Mouse (Mus musculus): Measurements from ENCODE around the gene Mllt3. TPM values are rescaled to one million over a fixed set of nuclear protein-coding genes. Genes with fewer than 3 reads are reported as not detected.
A peak's percentile ranks its signal among the peaks of the same experiment; 100 is the strongest.

The Mllt3 gene
- total RNA-seq, 2 experiments from 2014 or later = 13.1 to 20.1 TPM

DNA sequence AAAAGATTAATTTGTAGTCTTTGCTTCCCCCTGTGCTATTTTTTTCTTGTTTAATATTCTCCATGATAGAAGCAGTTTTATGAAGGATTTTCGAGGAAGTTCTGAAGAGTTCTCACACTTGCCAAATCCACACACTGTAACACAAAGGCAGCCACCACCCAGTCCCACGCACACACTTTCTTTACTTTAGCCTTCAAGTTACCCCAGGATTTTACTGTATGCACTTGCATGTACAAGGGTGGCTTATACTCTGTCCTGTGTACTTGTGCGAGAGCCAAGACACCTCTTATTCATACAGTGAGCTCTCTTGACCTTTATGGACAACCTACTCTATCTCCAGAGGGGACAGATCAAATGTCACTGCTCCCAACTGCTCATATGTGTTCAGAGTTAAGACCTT is 209.5 kb downstream of the Mllt3 start:
- DNase-seq = no peak

DNA sequence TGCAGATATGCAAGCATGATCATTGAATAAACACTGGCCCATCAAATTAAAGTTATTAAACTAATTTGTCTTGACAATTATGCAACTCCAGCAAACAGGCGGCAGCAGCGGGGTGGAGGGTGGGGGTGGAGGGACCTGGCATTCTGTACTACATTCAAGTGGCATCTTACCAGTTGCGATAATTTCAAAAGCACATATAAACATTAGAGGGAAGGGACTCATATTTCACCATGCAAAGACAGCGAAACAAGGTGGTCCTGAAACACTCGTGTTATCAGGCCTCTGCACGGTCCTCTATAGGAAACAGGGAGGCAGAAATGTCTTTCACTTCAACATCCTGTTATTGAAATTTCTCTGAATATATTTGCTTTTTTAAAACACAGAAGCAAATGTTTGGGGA is 210.0 kb downstream of the Mllt3 start:
- DNase-seq = no peak

DNA sequence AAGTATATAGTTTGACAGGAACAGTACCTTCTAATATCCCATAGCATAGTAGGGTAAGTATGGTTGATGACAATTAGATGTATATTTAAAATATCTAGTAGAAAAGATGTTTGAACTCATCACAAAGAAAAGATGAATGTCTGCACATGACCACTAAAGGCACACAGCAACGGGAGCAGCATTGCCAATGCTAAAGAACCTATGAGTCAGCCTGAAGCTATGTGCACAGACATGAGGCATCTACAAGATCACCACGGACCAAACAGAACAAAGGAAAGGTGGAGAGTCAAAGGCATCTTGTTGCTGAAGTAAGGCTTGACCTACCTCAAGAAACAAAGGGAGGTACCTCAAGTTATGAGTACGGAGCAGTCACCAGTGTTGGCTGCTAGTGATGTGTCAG is 212.3 kb downstream of the Mllt3 start:
- DNase-seq = no peak

DNA sequence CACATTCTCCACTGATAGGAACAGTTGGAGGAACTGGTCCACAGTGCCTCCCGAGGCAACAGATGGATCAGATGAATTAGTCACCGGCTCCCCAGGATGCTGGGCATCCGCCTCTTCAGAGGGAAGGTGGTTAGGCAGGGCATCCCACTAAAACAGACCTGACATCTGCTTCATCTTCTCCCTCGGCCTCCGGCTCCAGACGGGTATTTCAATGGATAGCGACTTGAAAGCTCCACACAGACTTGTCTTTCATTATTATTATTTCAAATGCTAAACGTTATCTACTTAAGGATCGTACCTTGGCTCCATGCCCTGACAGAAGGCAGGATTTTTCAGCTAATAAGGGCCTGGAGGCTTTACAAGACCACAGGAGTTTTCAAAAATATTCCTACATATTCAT is 214.0 kb downstream of the Mllt3 start:
- DNase-seq = no peak

DNA sequence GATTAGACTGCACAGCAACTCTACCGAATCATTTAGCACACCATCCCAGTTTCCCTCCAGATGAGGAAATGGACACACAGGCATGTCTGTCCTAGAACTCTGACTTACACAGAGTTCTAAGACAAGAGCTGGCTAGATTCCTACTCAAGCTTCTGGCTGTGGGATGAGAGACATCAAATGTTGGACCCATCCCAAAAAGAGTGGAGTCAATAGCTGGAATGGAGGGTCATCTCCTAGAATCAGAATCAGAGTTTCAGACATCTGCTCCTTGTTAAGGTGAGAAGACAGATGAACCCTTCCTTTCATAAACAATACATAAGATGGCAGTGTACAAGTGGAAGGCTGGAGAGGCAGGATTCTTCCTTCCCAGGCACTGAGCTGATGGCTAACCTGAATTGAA is 214.9 kb downstream of the Mllt3 start:
- no peak for DNase-seq

DNA sequence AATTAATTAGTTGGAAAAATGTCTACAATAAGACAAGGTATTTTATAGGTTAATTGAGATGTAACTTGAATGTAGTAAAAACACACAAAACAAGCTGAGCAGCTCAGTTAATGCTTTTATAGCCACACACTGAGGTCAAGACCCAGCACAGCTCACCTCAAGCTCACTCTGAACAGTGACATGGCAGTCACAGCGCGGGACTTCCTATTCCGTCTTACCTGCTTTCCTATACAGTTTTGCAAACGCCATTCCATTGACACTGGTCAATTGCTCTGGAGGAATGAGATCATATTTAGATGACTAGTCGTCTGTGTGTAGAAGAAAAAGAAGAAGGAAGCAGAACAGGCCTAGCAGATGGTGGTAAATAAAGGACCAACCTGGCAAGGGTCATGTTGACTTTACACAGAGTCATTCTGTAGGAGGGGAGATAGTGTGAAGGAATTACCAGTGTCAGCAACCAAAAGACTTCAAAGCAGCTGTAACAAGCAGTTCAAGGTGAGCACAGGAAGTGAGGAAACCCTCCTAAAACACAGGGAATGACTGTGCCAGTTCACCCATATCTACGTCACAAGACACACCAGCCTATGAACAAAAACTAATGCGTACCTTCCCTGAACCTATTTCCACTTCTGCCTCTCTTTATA is 217.6 kb downstream of the Mllt3 start:
- no peak for DNase-seq

DNA sequence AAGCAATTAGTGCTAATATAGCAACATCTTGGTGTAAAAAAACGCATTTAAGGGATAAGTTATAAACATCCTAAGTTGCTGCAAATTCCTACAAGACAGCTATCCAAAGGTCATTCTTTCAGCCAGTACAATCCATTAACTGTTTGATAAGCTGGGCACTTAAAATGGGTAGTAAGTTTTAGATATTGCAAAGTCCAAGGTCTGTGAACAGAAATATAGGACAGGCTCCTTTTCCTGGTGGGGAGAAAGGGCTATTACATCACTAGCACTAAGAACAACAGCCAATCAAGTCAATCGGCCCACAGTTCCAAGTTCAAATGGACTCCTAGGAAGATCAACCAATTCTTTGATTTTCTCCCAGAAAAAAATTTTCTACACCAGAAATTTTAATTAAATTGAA is 221.3 kb downstream of the Mllt3 start:
- no peak for DNase-seq

DNA sequence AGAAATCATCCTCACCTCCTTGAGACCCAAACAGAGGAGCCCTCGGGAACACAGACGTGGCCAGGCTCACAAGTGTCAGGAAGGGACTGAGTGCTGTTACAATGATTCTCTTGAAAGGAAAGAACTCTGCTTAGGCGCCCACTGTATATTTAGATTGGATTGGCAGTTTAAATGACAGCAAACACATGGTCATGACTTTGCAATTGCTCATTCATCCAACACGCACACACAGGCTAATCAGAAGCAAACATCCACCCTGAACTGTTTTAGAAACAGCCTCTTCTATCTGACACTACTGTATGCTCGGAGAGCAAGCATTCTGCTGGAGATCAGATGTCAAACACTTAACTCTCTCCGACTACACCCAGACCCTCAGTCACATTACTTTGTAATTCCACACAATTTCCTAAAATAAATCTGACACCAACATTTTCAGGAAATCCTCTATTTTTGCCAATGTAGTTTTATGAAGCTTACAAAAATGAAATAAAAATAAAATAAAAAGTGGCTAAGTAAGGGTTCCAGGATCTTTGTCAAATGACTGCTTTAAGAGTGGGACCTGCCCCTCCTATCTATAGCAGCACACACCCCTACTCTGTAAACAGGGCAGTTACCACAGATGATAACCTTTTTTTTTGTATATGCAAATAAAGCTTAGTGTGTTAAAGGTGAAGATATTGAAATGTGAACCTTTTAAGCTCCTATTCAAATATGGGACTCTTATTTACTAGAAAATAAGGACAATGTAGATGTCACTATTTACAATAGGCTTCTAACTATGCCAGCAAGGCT is 226.8 kb downstream of the Mllt3 start:
- DNase-seq = no peak

DNA sequence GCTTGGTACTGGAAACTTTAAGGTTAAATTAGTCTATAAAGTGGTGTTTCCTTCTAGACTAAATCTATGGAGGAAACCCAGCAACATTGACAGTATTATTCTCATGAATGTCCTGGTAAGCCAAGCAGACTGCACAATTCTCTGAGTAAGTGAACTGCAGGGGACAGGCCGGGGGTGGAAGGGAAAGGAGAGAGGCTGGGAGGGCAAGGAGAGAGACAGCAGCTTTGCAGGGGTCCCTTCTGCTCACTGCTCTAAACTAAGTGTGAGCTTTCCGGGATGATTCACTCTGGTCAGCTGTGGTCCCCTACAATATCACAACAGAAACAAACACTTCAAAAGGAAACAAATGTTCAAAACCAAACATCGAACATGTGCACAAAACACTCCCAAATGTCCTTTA is 228.6 kb downstream of the Mllt3 start:
- no peak for DNase-seq

DNA sequence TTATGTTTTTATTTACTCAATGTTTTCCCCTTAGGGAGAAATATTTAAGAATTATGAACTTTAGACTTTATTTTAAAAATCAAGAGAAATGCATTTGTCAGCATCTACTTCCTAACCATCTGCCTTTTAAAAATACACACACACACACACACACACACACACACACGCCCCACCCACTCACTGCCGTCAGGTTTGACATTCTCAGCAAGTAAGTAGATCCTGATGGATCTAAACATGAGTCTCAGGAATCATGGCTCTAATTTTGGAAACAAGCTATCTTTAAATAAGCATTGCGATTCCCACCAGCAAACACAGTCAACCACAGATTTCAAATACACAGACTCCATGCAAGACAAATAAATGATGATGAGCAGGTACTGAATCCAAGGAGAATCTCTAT is 229.9 kb downstream of the Mllt3 start:
- DNase-seq = no peak

DNA sequence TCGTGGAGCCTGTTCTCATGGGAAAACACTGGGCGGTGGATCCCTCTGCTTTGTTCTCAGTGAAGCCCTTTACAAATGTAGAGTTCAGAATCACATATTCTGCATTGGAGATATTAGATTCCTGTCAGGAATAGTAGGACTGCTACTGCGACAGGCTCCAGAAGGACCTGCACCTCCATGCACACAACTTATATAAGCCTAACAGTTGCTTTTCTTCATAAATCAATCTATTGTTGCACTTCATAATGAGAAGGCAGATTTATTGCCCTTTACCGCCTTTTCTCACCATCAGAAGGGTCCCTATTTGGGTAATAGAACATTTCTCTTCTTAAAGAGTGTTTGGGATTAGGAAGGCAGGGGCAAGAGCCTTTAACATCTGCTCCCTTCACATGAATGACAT is 231.0 kb downstream of the Mllt3 start:
- no peak for DNase-seq

DNA sequence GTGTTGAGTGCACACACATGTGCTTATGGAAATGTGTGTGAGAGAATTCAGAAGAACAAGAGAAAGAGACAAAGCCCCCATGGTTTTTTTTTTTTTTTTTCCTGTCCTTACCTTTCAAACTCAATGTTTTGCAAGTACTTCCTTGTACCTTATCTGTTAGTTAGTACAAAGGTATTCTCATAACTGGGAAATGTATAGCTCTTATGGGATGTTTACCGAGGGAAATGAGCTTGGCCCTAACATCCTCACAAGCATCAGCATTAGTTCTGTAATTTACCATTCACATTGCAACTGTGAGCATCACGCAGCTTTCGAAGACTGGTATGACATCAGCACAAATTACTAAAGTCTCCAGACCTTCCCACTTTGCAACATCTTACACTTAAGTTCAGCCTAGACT is 231.8 kb downstream of the Mllt3 start:
- no peak for DNase-seq

DNA sequence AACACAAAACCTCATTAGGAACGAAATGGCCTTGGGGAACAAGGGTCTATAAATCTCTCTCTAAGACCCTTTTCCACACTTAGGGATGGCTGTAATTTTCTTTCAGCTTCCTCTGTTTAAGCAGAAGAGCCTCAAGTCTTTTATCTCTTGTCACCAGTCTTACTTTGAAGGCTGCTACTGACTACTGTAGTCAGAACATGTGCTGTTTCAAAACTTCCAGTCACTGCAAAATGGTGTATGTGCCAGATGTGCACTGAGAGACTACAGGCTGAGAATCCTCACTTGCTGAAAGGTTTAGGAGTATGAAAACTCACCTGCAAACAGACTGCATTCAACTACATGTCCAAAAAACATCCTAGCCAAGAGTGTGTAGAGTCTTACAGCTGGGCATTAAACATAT is 232.9 kb downstream of the Mllt3 start:
- DNase-seq = no peak

DNA sequence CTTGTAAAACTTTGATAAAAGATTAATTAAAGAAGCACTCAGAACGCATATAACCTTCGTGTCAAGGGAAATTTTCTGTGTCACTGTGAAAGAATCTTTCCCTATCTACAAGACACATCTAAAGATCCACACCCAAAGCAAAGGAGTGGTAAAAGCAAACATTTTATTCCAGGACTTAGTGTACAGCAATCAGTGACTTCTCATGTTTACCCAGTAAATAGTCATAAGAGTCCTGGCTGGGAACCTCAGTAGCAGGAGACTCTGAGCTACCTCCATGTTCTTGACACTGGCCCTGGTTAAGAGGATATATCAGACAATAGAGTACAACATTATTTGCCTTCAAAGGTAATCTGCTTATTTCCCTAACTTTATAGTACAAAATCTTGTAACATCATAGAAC is 233.7 kb downstream of the Mllt3 start:
- DNase-seq = no peak

DNA sequence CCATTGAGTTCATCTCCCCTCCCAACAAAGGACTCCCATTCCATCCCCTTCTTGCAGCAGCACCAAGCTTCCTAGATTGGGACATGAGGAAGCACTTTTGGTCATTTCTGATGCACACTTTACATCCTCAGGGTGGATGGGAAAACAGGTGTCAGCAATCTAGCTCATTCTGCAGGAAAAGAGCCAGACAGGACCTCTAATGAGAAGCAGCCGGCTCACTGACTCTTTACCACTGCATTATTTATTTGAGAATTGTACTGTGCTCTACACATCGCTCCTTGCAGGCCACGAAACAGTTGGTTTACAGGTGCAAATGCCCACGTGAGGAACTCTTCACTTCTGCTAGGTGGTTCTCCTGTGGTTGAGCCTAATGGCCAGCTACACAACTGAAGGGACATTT is 237.9 kb downstream of the Mllt3 start:
- no peak for DNase-seq

DNA sequence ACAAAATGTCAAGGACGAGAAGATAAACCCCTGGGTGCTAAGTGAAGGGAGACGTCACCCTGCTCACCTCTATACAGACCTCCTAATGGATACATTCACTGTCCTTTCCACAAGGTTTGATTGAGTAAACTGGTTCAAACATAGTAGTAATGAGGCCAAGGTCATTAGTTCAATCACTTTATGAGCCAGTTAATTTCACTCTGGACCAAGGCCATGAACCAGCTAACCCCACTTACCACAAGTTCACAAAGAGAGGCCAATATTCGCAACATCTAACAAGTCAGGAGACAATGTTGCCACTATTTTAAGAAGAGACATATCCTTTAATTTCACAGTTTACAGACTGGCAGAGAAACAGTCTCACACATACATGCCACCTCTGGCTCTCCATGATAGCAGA is 238.9 kb downstream of the Mllt3 start:
- DNase-seq = no peak

DNA sequence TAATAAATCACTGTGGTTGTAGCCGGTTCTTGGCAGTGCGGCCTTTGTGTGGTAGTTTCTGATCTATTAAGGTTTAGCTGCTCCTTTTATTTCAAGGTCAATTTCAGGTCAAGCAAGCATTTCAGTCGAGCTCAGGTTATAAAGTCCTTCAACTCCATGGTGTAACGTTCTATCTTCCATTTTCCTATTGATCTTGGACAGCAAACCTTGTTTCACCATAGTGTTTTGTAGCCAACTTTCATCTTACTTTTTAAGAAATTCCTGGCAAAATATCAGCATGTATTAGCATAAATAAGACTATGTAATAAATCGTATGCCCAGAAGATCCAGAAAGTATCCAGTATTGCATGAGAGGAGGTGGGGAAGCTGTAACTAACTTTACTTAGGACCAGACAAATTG is 240.7 kb downstream of the Mllt3 start:
- no peak for DNase-seq

DNA sequence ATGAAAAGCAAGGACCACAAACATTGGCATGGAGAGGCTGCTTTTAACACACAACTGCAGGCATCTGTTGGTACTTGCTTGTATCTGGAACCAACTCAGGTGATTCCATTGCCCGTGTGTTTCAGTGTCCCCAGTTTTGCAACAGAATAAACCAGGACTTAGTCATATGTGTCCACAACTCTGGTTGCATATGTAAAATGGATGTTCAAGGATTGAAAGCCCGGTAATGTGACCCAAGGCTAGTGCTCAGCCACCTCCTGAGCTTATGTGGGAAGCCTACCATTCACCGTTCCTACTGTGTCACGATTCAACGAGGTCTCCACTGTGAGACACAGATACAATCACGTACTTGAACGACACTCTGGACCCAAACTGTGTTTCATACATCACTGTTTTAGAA is 243.7 kb downstream of the Mllt3 start:
- DNase-seq = no peak

DNA sequence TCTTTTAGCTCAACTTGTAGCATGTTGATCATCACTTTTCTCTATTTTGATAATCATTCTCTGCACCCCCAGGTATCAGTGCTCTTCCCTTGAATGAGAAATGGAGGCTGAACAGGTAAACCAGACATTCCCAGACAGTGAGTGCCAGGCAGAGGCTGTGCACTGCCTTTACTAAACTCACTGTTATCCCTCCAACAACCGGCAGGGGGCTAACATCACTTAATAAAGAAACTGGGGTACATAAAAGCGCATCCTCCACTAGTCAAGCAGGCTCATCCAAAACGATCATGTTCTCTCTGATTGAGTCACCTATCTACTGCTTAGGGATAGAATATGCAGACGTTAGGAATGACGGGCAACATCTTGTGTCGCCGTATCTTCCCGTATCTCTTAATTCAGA is 244.5 kb downstream of the Mllt3 start:
- DNase-seq = peak; percentile 26 to 63

DNA sequence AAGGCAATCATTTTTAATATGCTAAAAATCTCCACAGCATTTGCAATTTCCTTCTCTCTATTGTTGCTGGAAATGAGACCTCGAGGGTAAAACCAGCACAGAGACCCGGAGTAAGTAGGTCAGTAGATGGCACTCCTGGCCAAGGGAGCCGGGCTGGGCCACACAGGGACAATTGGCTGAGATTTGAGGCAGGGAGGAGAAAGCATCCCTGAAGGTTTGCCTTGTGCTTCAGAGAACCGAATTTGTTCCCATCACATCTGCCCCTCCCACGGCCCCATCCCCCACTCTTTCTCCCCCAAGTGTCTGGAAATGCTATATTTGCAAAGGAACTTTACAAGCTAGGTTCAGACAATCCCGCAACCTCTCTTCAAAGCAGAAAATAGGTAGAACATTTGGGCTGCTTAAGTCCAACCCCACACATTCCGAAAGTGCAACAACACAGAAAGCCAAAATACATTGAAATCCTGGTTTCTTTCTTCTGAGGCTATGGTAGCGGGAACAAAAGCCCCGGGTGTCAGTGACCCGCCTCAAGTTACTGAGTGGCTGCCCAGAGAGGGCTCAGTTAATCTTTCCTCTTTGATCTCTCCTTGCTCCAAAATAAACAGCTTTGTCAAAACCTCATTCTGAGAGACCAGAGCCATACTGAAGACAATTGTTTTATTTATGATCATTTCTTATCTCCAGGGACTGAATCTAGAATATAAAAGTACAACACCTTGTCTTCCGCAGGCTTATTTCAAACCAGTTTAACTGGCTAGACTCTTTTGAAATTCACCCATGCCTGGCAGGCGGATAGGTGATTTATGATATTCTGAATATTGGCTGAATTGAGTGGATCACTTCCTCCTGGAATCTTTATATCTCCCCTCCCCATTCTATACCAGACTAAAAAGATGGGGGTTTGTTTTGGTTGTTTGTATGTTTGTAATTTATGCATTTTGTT is 247.8 kb downstream of the Mllt3 start:
- peak; percentile 43 to 64 for DNase-seq

DNA sequence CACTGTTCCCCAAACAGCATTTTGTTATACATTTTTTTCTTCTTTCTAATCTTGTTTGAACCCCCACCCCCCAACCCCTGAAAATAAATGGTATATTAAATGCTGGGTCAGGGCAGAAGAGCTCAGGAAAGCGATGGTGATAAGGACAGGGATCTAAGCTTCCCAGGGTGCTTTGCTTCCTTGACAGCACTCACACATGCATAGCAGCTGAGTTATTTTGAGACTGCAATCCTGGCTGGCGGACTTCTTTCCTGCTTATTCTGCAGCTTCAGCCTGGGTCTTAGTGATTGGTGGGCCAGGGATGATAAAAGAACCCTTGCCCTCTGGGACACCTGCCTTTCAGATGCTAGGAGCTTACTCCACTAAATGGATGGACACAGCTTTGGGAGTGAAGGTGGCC is 249.4 kb downstream of the Mllt3 start:
- peak in 1 of 2 experiments; percentile 6 for DNase-seq

DNA sequence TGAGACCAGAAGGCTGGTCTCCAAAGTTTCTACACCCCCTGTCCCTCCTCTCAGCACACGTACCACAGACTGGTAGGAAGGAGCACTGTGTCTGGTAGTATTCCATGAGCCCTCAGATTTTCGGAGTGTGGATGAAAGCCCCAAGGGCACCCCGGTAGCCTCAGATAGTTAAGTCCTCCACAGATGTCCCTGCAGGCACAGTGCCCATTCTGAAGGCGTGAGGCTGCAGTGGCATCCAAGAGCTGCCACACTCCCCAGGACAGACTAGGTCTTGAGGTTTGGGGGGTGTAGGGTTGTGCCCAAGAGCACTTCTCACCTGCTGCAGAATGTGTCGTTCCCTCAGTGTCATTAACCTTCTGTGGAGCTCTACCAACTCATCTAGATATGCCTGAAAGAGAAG is 251.2 kb downstream of the Mllt3 start:
- no peak for DNase-seq

DNA sequence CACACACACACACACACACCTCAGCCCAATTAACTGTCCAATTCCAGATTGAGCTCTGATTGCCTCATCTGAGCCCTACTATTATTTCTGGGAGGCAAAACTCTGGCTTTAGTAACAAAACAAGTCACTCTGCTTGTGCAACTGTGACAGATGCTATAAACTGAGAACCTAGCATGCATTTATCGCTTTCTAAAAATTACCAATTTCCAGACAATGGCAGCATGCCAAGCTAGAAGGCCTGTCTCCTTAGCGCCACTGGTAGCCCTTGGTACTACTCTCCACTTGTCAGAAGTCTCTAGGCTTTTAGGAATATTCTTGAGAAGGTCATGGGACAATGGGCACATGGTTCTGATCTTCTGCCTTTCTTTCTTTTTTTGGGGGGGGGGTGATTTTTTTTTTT is 257.4 kb downstream of the Mllt3 start:
- DNase-seq = no peak

All from heart, adult 18-20 months (tissue).